ENCODE assay signal across 9 mouse cellular contexts in genomic region chr7:98051980-98052379, GRCm38 (mm10).
DNase-seq lines count a peak whose midpoint lies in the region; ATAC-seq and TF ChIP-seq lines count a peak whose summit lies in the region.
"Had no signal": no experiment of that assay in that cellular context is flagged by ENCODE, and none has a peak within 500 bp of the region (broad histone marks: within the 10 kb centered on the region; RNA-seq: fewer than 3 reads in every experiment).

No protein-coding gene starts in this region.

- no peak for ATAC-seq in forebrain, embryonic 11.5 days (replicated peaks; ENCODE audit: low FRiP score)
- ATAC-seq in forebrain, embryonic 13.5 days, result no peak

- no peak overlapping the region for H3K27ac ChIP-seq in forebrain, embryonic 11.5 days (ENCODE audit: low read depth, low read length)
- no peak overlapping the region for H3K27ac ChIP-seq in forebrain, embryonic 13.5 days
- H3K27ac ChIP-seq in cortical plate, adult 2 months (ENCODE audit: insufficient read depth, low read length), result no peak overlapping the region
- H3K27ac ChIP-seq: limb, embryonic 15.5 days had no signal

- DNase-seq in forebrain, embryonic 11.5 days (ENCODE audit: low spot score), result peak; percentile 84
- peak; percentile 33 for DNase-seq in ovary, postnatal 14 days (ENCODE audit: low spot score)
- no peak for DNase-seq in ovary, adult 18-20 months (ENCODE audit: low spot score)
- peak; percentile 75 for DNase-seq in kidney, postnatal 10 days
- peak; percentile 65 for DNase-seq in lung, postnatal 36 days
- DNase-seq in thymus, postnatal 25 days, result peak; percentile 51

- WGBS in forebrain, embryonic 11.5 days, result 19% methylated on average over 8 of the region's 8 CpGs
- 13% methylated on average over 8 of the region's 8 CpGs for WGBS in forebrain, embryonic 13.5 days

- H3K4me2 ChIP-seq in forebrain, embryonic 11.5 days (ENCODE audit: low read depth, low read length, severe bottlenecking), result no peak overlapping the region
- H3K4me2 ChIP-seq in forebrain, embryonic 13.5 days, result no peak overlapping the region
- H3K4me2 ChIP-seq: limb, embryonic 15.5 days had no signal

- no peak overlapping the region for H3K9ac ChIP-seq in forebrain, embryonic 11.5 days (ENCODE audit: low read length)
- no peak overlapping the region for H3K9ac ChIP-seq in forebrain, embryonic 13.5 days
- H3K9ac ChIP-seq: limb, embryonic 15.5 days had no signal

- H3K9me3 ChIP-seq in forebrain, embryonic 11.5 days (ENCODE audit: control insufficient read depth, low read length), result no peaks in the 10 kb centered on the region
- H3K9me3 ChIP-seq in forebrain, embryonic 13.5 days (replicated peaks), result no peaks in the 10 kb centered on the region
- H3K9me3 ChIP-seq: limb, embryonic 15.5 days had no signal

- H3K4me1 ChIP-seq in forebrain, embryonic 11.5 days (replicated peaks; ENCODE audit: control insufficient read depth, insufficient read depth, low read length), result no peaks in the 10 kb centered on the region
- H3K4me1 ChIP-seq in forebrain, embryonic 13.5 days, result no peaks in the 10 kb centered on the region
- H3K4me1 ChIP-seq in cortical plate, adult 2 months (ENCODE audit: control insufficient read depth, insufficient read depth, low read length), result no peaks in the 10 kb centered on the region
- H3K4me1 ChIP-seq: limb, embryonic 15.5 days had no signal

- TF ChIP-seq CTCF in cortical plate, adult 2 months (IDR thresholded peaks at IDR 0.05; ENCODE audit: extremely low read depth, insufficient read depth, low read length), result peak; percentile 62

- no peak overlapping the region for H3K4me3 ChIP-seq in forebrain, embryonic 11.5 days (ENCODE audit: low read depth, low read length)
- no peak overlapping the region for H3K4me3 ChIP-seq in forebrain, embryonic 13.5 days
- H3K4me3 ChIP-seq in cortical plate, adult 2 months (ENCODE audit: insufficient read depth, low read length), result no peak overlapping the region
- H3K4me3 ChIP-seq: limb, embryonic 15.5 days had no signal

- H3K27me3 ChIP-seq in forebrain, embryonic 11.5 days (ENCODE audit: control insufficient read depth, insufficient read depth, low read length), result no peaks in the 10 kb centered on the region
- H3K27me3 ChIP-seq in forebrain, embryonic 13.5 days, result no peaks in the 10 kb centered on the region
- H3K27me3 ChIP-seq: limb, embryonic 15.5 days had no signal

- no peak for TF ChIP-seq POLR2A in cortical plate, adult 2 months (IDR thresholded peaks at IDR 0.05; ENCODE audit: extremely low read depth, insufficient read depth, low read length)

- H3K36me3 ChIP-seq in forebrain, embryonic 11.5 days (ENCODE audit: control insufficient read depth, insufficient read depth, low read length), result no peaks in the 10 kb centered on the region
- no peaks in the 10 kb centered on the region for H3K36me3 ChIP-seq in forebrain, embryonic 13.5 days (ENCODE audit: poor library complexity, severe bottlenecking)
- H3K36me3 ChIP-seq: limb, embryonic 15.5 days had no signal
